8 mouse cellular contexts compared by ENCODE assay signal in the genomic region with DNA sequence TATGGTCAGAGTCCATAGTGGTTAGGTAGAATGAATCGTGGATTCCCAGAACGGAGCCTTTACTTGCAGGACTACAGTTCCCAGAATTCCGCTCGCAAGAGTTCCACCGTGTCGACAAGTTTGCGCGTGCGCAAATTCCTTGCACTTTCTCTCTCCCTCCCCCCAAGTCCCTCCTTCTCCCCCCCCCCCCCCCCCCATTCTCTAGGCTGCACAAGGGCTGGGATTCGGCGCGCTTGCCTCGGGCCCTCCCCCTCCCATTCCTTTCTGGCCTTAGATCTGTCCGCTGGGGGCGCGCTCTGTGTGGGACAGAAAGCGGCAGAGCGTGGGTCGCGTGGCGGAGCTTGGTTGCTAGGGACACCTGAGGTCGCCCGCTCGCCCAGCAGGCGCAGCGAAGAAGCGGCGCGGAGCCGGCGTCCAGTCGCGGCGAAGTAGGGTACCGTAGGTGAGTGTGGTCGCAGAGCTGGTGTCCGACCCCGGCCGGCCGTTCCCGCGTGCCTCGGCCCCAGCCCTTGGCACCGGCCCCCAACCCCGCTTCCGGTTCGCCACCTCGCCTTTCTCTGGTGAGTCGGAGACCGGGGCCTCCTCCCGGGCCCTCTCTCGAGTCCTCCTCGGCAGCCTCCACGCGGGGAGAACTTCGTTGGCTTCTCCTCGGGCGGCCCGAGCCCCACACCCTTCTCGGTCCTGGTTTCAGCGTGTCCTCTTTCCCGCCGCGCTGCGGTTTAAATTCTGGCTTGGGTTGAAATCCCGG. TPM values are rescaled to one million over a fixed set of nuclear protein-coding genes. Genes with fewer than 3 reads are reported as not detected.
DNase-seq lines count a peak whose midpoint lies in the region; ATAC-seq lines count a peak whose summit lies in the region.

TSS of gene Ttll4 (plus strand) at position 298 of the 748 bp plus-strand sequence.

- no peaks in the 10 kb centered on the region for H3K27me3 ChIP-seq in hindbrain, embryonic 12.5 days

- peak within 1 kb of the TSS; percentile 48 for H3K4me3 ChIP-seq in hindbrain, embryonic 12.5 days

- H3K4me2 ChIP-seq in hindbrain, embryonic 12.5 days (replicated peaks) = peak within 1 kb of the TSS; percentile 54

- H3K36me3 ChIP-seq in hindbrain, embryonic 12.5 days = no peaks in the 10 kb centered on the region

- H3K4me1 ChIP-seq in hindbrain, embryonic 12.5 days = peaks cover 11% of the 10 kb centered on the region

- H3K9ac ChIP-seq in hindbrain, embryonic 12.5 days = peak within 1 kb of the TSS; percentile 60

- no peaks in the 10 kb centered on the region for H3K9me3 ChIP-seq in hindbrain, embryonic 12.5 days (replicated peaks)

- DNase-seq in NIH3T3 (ENCODE audit: low read depth) = peak; percentile 98
- peak; percentile 98 to 99 for DNase-seq in cerebellum, postnatal 10 days
- peak; percentile 91 to 92 for DNase-seq in frontal cortex, postnatal 10 days (ENCODE audit: low spot score in 2 of 2)
- peak; percentile 87 to 95 for DNase-seq in layer of hippocampus, postnatal 14 days (ENCODE audit: low spot score in 2 of 2)
- DNase-seq in lung, postnatal 14 days = peak; percentile 96
- DNase-seq in retina, adult 2 months (ENCODE audit: low read depth, low spot score) = peak; percentile 96
- DNase-seq in thymus, postnatal 36 days = peak; percentile 93 to 95

- ATAC-seq in hindbrain, embryonic 12.5 days (ENCODE audit: low FRiP score) = peak; percentile 99

- under 1% methylated on average over 57 of the region's 66 CpGs for WGBS in hindbrain, embryonic 12.5 days

- peak within 1 kb of the TSS; percentile 62 for H3K27ac ChIP-seq in hindbrain, embryonic 12.5 days

RNA-seq across cellular contexts. Expression of gene Ttll4, which starts in this region (rescaled TPM):
- 27.1 and 36.5 TPM in 2 replicates for polyA plus RNA-seq in hindbrain, embryonic 12.5 days (2016; fragmentation: Nextera tagmentation; extraction: Ambion mirVana)
- 10 to 100 TPM; 23.3 to 23.8 TPM for total RNA-seq in layer of hippocampus, postnatal 14 days (2021)

Comparison
In these comparisons a context has a peak if more than half of its experiments do, and no peak if none do; other contexts are left out.
1. Peak in every context shown above with its lines: DNase-seq, ATAC-seq, H3K4me3 ChIP-seq and H3K27ac ChIP-seq.